Mouse (Mus musculus): ENCODE measurements around the gene 3110070M22Rik.

DNA sequence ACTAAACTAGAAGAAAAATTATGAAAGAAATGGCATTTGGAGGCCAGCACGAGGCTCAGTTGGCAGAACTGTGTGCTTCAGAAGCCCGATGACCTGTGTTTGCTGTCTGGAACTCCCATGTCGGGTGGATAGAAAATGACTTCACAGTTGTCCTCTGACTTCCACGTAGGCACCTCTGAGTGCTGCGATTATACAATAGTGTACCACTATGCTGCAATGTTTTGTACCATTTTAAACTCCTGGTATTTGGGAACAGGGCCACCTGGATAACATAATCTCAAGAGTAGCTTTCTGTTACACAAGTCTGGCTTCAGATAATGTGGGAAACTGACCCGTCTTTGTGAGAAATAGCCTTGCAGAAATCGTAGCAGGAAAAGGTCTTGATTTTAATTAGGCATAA is 31.8 kb downstream of the 3110070M22Rik start:
- TF ChIP-seq MAX (IDR thresholded peaks at IDR 0.05) (no peak), CTCF (IDR thresholded peaks at IDR 0.05; ENCODE audit: control insufficient read depth, insufficient read depth, insufficient read length) (no peak), CEBPB (IDR thresholded peaks at IDR 0.05; ENCODE audit: low read depth) (no peak)

Data from C2C12 (cell line).